Mouse (Mus musculus) brain, embryonic 14.5 days (tissue): Measurements from ENCODE around the gene Atp2b2.

Source experiments
- CTCF ChIP-seq: fragments of 200-500 bp; IDR thresholded peaks from 2 replicates; pipeline ENCODE4 v1.5.1; 2012; ENCODE audit warnings: inconsistent platforms, mild to moderate bottlenecking, moderate library complexity, borderline replicate concordance; ENCODE audit not compliant: insufficient read depth, insufficient read length; ENCODE audit errors: extremely low read depth
- POLR2A ChIP-seq: fragments of 200-500 bp; IDR thresholded peaks from 2 replicates; pipeline ENCODE4 v1.6.1; 2012; ENCODE audit warnings: mild to moderate bottlenecking, inconsistent platforms, borderline replicate concordance; ENCODE audit not compliant: poor library complexity, insufficient read depth, insufficient read length, severe bottlenecking; ENCODE audit errors: extremely low read depth

- TF ChIP-seq POLR2A, result no peak
- no peak for TF ChIP-seq CTCF
These were observed 299.3 kb downstream of the Atp2b2 start for GRCm38 (mm10) chr6:113743111-113743510.
